Mouse (Mus musculus): ENCODE results near the gene Rnase4.

DNA sequence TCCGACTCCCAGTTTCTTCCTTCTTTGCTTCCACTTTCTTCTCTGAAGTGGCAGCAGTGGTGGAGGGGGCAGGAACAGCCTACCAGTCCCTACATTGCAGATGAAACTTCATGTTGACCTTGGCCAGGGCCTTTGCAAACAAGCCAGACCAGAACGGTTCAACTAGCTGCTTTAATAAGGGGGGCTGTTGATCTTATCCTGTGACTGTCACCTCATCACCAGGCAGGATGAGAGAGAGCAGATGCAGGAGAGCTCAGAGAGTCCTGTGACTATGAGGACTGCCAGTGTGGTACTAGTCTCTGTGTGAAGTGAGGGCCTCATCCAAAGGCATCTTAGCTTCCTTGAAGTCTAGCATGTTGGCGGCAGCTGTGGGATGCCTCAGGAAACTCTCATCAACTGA lies 57.1 kb downstream of the Rnase4 start:
- TF ChIP-seq GATA1 (IDR thresholded peaks at IDR 0.05; ENCODE audit: low read length) (no peak), TAL1 (IDR thresholded peaks at IDR 0.05; ENCODE audit: low read length) (no peak)

Data from erythroblast, embryonic 14.5 days (primary cell).